Mouse (Mus musculus) CH12.LX (cell line): ENCODE measurements around the gene Fxr2. TPM values are rescaled to one million over a fixed set of nuclear protein-coding genes. Genes with fewer than 3 reads are reported as not detected.

Source experiments
- DNase-seq: peaks from one replicate; pipeline ENCODE4 v3.0.0-alpha.2; 2013; ENCODE audit errors: extremely low read depth
- H3K27ac ChIP-seq: 2 replicates; pipeline ENCODE4 v1.5.1; 2012; ENCODE audit warnings: low read depth, mild to moderate bottlenecking, control low read depth, moderate library complexity; ENCODE audit not compliant: insufficient read depth
- H3K27me3 ChIP-seq: replicated peaks from 2 replicates; pipeline ENCODE3; 2012; ENCODE audit warnings: inconsistent platforms
- H3K36me3 ChIP-seq, 2 experiments: replicated peaks in 1 of 2; 2 replicates each; pipeline versions ENCODE3 to v1.6.1; 2012; ENCODE audit warnings: inconsistent platforms in 1 of 2, low read length in 1 of 2, mild to moderate bottlenecking in 1 of 2, mixed read lengths in 1 of 2, moderate library complexity in 1 of 2; ENCODE audit not compliant: control insufficient read depth in 1 of 2, insufficient read depth in 1 of 2
- H3K4me1 ChIP-seq, 2 experiments: 2 replicates each; pipeline ENCODE4 v1.6.1; 2012; ENCODE audit warnings: inconsistent platforms in 1 of 2, moderate library complexity in 1 of 2; ENCODE audit not compliant: insufficient read depth in 2 of 2, control insufficient read depth in 1 of 2
- H3K4me2 ChIP-seq: 2 replicates; pipeline ENCODE4 v1.6.1; 2012; ENCODE audit warnings: low read depth, mild to moderate bottlenecking, control low read depth; ENCODE audit not compliant: poor library complexity, insufficient read depth, severe bottlenecking
- H3K4me3 ChIP-seq, 3 experiments: fragments of 150-350 bp in 1 of 3; sonication (generic) in 1 of 3; replicated peaks in 1 of 3; 2 replicates each; pipeline versions ENCODE3 to v1.5.1; 2011 to 2012; ENCODE audit warnings: low read depth in 2 of 3, low read length in 2 of 3, mild to moderate bottlenecking in 2 of 3, moderate library complexity in 2 of 3, control low read depth in 1 of 3, improper control_type of control experiment in 1 of 3, inconsistent platforms in 1 of 3, mixed read lengths in 1 of 3; ENCODE audit not compliant: poor library complexity in 1 of 3
- H3K79me2 ChIP-seq: replicated peaks from 2 replicates; pipeline ENCODE4 v1.6.1; 2012; ENCODE audit warnings: mild to moderate bottlenecking, moderate library complexity; ENCODE audit not compliant: control insufficient read depth, poor library complexity, insufficient read depth, severe bottlenecking; ENCODE audit errors: extremely low read depth
- H3K9ac ChIP-seq: 2 replicates; pipeline ENCODE4 v1.6.1; 2012; ENCODE audit warnings: low read depth, mild to moderate bottlenecking, control low read depth, moderate library complexity; ENCODE audit not compliant: insufficient read depth
- H3K9me3 ChIP-seq: replicated peaks from 2 replicates; pipeline ENCODE3; 2012; ENCODE audit warnings: low read length, inconsistent platforms, mixed read lengths
- E2F4 ChIP-seq: IDR thresholded peaks from 2 replicates; pipeline ENCODE4 v1.6.1; 2011; ENCODE audit warnings: low read depth, low read length, improper control_type of control experiment; ENCODE audit not compliant: insufficient replicate concordance
- JUN ChIP-seq: IDR thresholded peaks from 2 replicates; pipeline ENCODE4 v1.6.1; 2011; ENCODE audit warnings: low read depth, mild to moderate bottlenecking, low read length, improper control_type of control experiment, moderate library complexity; ENCODE audit not compliant: insufficient read depth
- JUND ChIP-seq: conservative IDR thresholded peaks from 2 replicates; pipeline ENCODE4 v1.6.1; 2011; ENCODE audit warnings: low read depth, low read length, improper control_type of control experiment
- MAX ChIP-seq: IDR thresholded peaks from 2 replicates; pipeline ENCODE4 v1.6.1; 2011; ENCODE audit warnings: low read length, improper control_type of control experiment
- MAZ ChIP-seq: IDR thresholded peaks from 2 replicates; pipeline ENCODE4 v1.6.1; 2012; ENCODE audit warnings: low read depth, mild to moderate bottlenecking, inconsistent platforms, low read length, improper control_type of control experiment, moderate library complexity
- MYC ChIP-seq: IDR thresholded peaks from 2 replicates; pipeline ENCODE4 v1.6.1; 2011; ENCODE audit warnings: low read depth, mild to moderate bottlenecking, improper control_type of control experiment, low read length
- RCOR1 ChIP-seq: conservative IDR thresholded peaks from 2 replicates; pipeline ENCODE4 v1.6.1; 2012; ENCODE audit warnings: low read depth, mild to moderate bottlenecking, inconsistent platforms, low read length, improper control_type of control experiment
- SIN3A ChIP-seq: IDR thresholded peaks from 2 replicates; pipeline ENCODE4 v1.6.1; 2012; ENCODE audit warnings: low read length, improper control_type of control experiment, inconsistent platforms
- TCF12 ChIP-seq: IDR thresholded peaks from 2 replicates; pipeline ENCODE4 v1.6.1; 2014; ENCODE audit warnings: low read depth, mild to moderate bottlenecking, inconsistent platforms, low read length, improper control_type of control experiment
- ZC3H11A ChIP-seq: IDR thresholded peaks from 2 replicates; pipeline ENCODE4 v1.6.1; 2012; ENCODE audit warnings: low read depth, mild to moderate bottlenecking, inconsistent platforms, low read length, improper control_type of control experiment
- dilution Hi-C: fragments of 300-500 bp; cut with MboI; formaldehyde crosslinking; loops from 2 replicates; pipeline ENCODE4 v1.14.3; 2020; ENCODE audit warnings: low sequenced_read_pairs; ENCODE audit not compliant: extremely low pct_unique_long_range_greater_than_20kb, extremely low pct_ligation_motif_present
- in situ Hi-C: fragments of 300-500 bp; cut with MboI; formaldehyde crosslinking; loops from 3 replicates; pipeline ENCODE4 v1.14.3; 2019; ENCODE audit warnings: low sequenced_read_pairs, low pct_ligation_motif_present, low pct_unique_long_range_greater_than_20kb, mixed read lengths
- polyA plus RNA-seq: library from polyadenylated mRNA; unstranded; fragments of >175 nt; gene quantifications from 2 replicates; pipeline ENCODE4 v1.2.1, GENCODE M21; 2012; ENCODE audit warnings: low read depth; ENCODE audit not compliant: insufficient read length
- total RNA-seq, 2 experiments: library from RNA; depleted of rRNA; stranded (reverse); fragments of 300-350 nt in 1 of 2; fragments of >200 nt in 1 of 2; gene quantifications; 2 replicates each; pipeline ENCODE4 v1.2.3; 2012 to 2014

The Fxr2 gene
- total and polyA plus RNA-seq, 3 experiments = 83.3 to 96.4 (median 90.5) TPM

DNA sequence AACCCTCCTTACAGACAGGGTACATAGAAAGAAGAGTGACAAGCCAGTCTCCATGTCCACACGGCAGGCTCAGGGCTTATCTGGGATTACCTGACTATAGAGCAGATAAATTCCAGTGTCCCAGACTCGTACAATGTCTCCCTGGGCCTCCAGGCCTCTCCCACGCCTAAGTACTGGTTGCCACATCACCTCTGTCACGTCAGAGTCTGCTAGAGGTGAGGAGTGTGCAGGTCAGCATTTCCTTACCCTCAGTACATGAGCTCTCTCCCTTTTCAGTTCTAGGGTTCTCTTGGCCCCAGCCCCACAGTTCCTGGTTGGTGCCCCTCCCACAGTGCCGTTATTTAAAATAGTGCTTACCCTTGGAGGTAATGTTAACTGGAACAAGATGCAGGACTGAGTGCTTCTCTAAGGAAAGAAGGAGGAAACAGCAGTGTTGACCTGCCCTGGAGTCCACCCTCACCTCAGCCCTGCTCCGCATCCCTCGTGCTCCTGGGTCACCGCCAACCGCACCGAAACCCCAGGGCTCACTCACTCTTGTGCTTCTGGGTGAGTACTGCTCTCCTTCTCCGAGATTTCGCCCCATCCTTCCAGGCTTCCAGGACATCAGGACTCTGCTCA lies 51.4 kb downstream of the Fxr2 start:
- no peak overlapping the region for H3K27ac ChIP-seq
- H3K27me3 ChIP-seq = no peaks in the 10 kb centered on the region
- H3K9ac ChIP-seq = no peak overlapping the region
- peaks cover 4 to 41% of the 10 kb centered on the region in 2 experiments for H3K4me1 ChIP-seq
- H3K79me2 ChIP-seq = peaks cover 24% of the 10 kb centered on the region
- DNase-seq = no peak
- no peaks in the 10 kb centered on the region for H3K9me3 ChIP-seq
- TF ChIP-seq E2F4 (no peak), TCF12 (no peak), MAX (no peak), ZC3H11A (no peak)
- dilution Hi-C loops = no loop called here
- H3K36me3 ChIP-seq = peaks cover 7 to 10% of the 10 kb centered on the region in 2 experiments
- no peak overlapping the region for H3K4me3 ChIP-seq
- in situ Hi-C loops = loop anchor here (5.0 to 10.0 kb wide), 2 partner anchors 61 to 193 kb away; partner anchors contain the start of gene Tmem95
- no peak overlapping the region for H3K4me2 ChIP-seq

DNA sequence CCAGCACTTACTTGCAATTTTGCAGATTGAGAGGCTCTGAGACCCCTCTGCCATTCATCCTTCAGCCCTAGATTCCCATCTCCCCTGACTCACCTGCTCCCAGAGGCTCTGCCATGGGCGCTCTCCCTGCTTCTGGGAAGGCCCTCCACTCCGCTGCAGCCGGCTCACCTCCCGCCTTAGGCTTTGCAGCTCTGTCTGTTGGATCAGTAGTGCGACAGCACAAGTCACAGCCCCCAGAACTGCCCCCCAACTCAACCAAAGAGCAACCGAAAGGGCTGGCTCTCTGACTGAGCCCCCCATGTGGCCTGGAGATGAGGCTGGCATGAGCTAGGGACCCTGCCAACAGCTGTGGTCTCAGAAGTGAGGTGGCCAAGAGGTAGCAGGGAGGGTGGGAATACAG lies 52.1 kb downstream of the Fxr2 start:
- TF ChIP-seq MAZ (no peak), RCOR1 (no peak), JUN (no peak), MYC (no peak), MAX (no peak)
- no peak overlapping the region for H3K4me2 ChIP-seq
- H3K4me3 ChIP-seq = no peak overlapping the region
- dilution Hi-C loops = no loop called here
- in situ Hi-C loops = loop anchor here (5.0 to 10.0 kb wide), 2 partner anchors 60 to 192 kb away; partner anchors contain the start of gene Tmem95
- no peak for DNase-seq
- peaks cover 17% of the 10 kb centered on the region for H3K79me2 ChIP-seq
- H3K4me1 ChIP-seq = peaks cover 4 to 35% of the 10 kb centered on the region in 2 experiments
- no peaks in the 10 kb centered on the region for H3K9me3 ChIP-seq
- H3K9ac ChIP-seq = no peak overlapping the region
- no peak overlapping the region for H3K27ac ChIP-seq
- H3K27me3 ChIP-seq = no peaks in the 10 kb centered on the region
- H3K36me3 ChIP-seq = peaks cover 3 to 5% of the 10 kb centered on the region in 2 experiments

DNA sequence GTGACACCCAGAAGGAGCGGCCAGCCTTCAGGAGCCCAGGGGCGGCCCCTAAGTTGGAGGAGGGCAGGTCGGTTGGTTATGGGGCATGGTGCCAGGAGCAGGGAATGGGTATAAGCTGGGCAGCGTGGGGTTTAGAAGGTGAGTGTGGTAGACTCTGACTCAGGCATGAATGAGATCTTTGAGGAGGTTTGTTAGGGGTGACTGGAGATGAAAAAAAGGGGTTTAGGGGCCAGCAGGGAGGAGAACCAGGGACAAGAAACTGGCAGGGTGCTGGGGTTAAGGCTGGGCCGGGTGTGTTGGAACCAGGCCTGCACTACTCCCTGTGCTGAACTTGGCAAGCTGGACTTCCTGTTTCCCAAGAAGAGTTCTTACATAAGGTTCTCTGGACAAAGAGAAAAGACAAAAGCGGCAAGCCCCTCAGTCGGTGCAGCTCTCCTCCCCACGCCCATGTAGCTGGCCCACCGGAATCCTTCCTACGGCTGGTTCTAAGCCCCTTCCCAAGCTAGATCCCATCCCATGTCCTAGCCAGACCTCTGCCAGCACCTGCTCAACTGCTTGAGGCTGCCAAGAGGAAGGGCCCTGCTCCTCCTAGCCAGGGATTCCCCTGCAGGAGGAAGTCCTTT lies 52.8 kb downstream of the Fxr2 start, which contains the start of gene Tnfsf13:
Tnfsf13 (minus strand) TSS at position 259 of the 623 bp plus-strand sequence.
- no peak for DNase-seq
- TF ChIP-seq SIN3A (no peak), E2F4 (no peak), MAZ (no peak), JUN (no peak), JUND (no peak), MAX (no peak)
- peaks cover 10% of the 10 kb centered on the region for H3K79me2 ChIP-seq
- in situ Hi-C loops (loop anchor here (10.0 kb wide), 1 partner anchor 59 kb away; no protein-coding TSS in a partner anchor), dilution Hi-C loops (no loop called here)
- no peaks in the 10 kb centered on the region for H3K9me3 ChIP-seq
- no peak within 1 kb of the TSS for H3K9ac ChIP-seq
- H3K4me2 ChIP-seq = no peak within 1 kb of the TSS
- no peak within 1 kb of the TSS for H3K4me3 ChIP-seq
- no peaks in the 10 kb centered on the region for H3K27me3 ChIP-seq
- H3K36me3 ChIP-seq = no peaks in the 10 kb centered on the region
- H3K27ac ChIP-seq = no peak within 1 kb of the TSS
- peaks cover 4 to 29% of the 10 kb centered on the region in 2 experiments for H3K4me1 ChIP-seq
